12 mouse cellular contexts compared by ENCODE assay signal in genomic region chr4:152100541-152100940, GRCm38 (mm10). TPM values are rescaled to one million over a fixed set of nuclear protein-coding genes. Genes with fewer than 3 reads are reported as not detected.
DNase-seq lines count a peak whose midpoint lies in the region; ATAC-seq and TF ChIP-seq lines count a peak whose summit lies in the region.
"Had no signal": no experiment of that assay in that cellular context is flagged by ENCODE, and none has a peak within 500 bp of the region (broad histone marks: within the 10 kb centered on the region; RNA-seq: fewer than 3 reads in every experiment).

No protein-coding gene starts in this region.

- no peak overlapping the region for H3K4me3 ChIP-seq in heart, adult 2 months
- H3K4me3 ChIP-seq in ES-E14 (ENCODE audit: insufficient read depth in 1 of 2, low read depth in 1 of 2, low read length in 2 of 2, poor library complexity in 1 of 2, severe bottlenecking in 1 of 2): peak overlapping the region in 1 of 2 experiments; percentile 26; a peak in 1 of 4 replicates
- no peak overlapping the region for H3K4me3 ChIP-seq in neural tube, embryonic 15.5 days (replicated peaks)

- peaks cover 11% of the 10 kb centered on the region for H3K4me1 ChIP-seq in heart, adult 2 months (ENCODE audit: control insufficient read depth, insufficient read depth, low read length)
- H3K4me1 ChIP-seq in ES-E14 (ENCODE audit: control insufficient read depth in 2 of 2, insufficient read depth in 2 of 2, low read length in 2 of 2, poor library complexity in 1 of 2): peaks cover 12 to 48% of the 10 kb centered on the region in 2 experiments
- H3K4me1 ChIP-seq in neural tube, embryonic 15.5 days: 0 out of 2 replicates have a peak, but pooled peaks cover 3% of the 10 kb centered on the region

- no peak for TF ChIP-seq POLR2A in heart, adult 2 months (IDR thresholded peaks at IDR 0.05; ENCODE audit: insufficient read depth, low read depth, low read length)

- no peak for TF ChIP-seq CTCF in heart, adult 2 months (IDR thresholded peaks at IDR 0.05)

- no peaks in the 10 kb centered on the region; the same call in none of the 2 replicates for H3K36me3 ChIP-seq in heart, adult 2 months (ENCODE audit: control insufficient read depth, insufficient read depth, low read length)
- H3K36me3 ChIP-seq in ES-E14 (ENCODE audit: control insufficient read depth, insufficient read depth, low read length, poor library complexity, severe bottlenecking): peaks cover 29% of the 10 kb centered on the region
- H3K36me3 ChIP-seq in neural tube, embryonic 15.5 days: peaks cover 22% of the 10 kb centered on the region

- H3K79me2 ChIP-seq in heart, adult 2 months (replicated peaks; ENCODE audit: control insufficient read depth, insufficient read depth, low read length): no peaks in the 10 kb centered on the region; the same call in 1 of the 2 replicates

- in situ Hi-C loops in ES-E14 (cut with MboI; ENCODE audit: low sequenced_read_pairs in 2 of 2, unreplicated experiment in 2 of 2): no loop called here

- peak overlapping the region; percentile 64 for H3K27ac ChIP-seq in heart, adult 2 months
- peak overlapping the region; percentile 40; the same call in 1 of the 2 replicates for H3K27ac ChIP-seq in ES-E14 (ENCODE audit: insufficient read depth, low read depth, low read length, poor library complexity, severe bottlenecking)
- no peak overlapping the region for H3K27ac ChIP-seq in neural tube, embryonic 15.5 days (replicated peaks)

- 29% methylated on average over 11 of the region's 11 CpGs for WGBS in heart, adult 2 months
- 83% methylated on average over 11 of the region's 11 CpGs for WGBS in neural tube, embryonic 15.5 days

- no peak for DNase-seq in heart, adult 2 months
- no peak for DNase-seq in heart, postnatal 36 days
- DNase-seq in left cerebral cortex, adult 11 months (ENCODE audit: low spot score): peak; percentile 72
- no peak for DNase-seq in left cerebral cortex, postnatal 10 days (ENCODE audit: extremely low spot score in 1 of 2, low spot score in 2 of 2)
- DNase-seq in ES-E14 (ENCODE audit: low read depth, low spot score): no peak
- DNase-seq in left cerebral cortex, postnatal 25 days (ENCODE audit: low spot score in 2 of 2): peak; percentile 73 to 95
- DNase-seq in ovary, postnatal 14 days (ENCODE audit: low spot score): no peak

- no peak overlapping the region for H3K4me2 ChIP-seq in neural tube, embryonic 15.5 days

- TF ChIP-seq EP300 in heart, adult 2 months (IDR thresholded peaks at IDR 0.05; ENCODE audit: insufficient read depth, low read depth, low read length): no peak

- H3K9me3 ChIP-seq in ES-E14 (ENCODE audit: control insufficient read depth, insufficient read depth, low read depth, low read length): no peaks in the 10 kb centered on the region
- H3K9me3 ChIP-seq in neural tube, embryonic 15.5 days (replicated peaks): no peaks in the 10 kb centered on the region

- H3K9ac ChIP-seq in heart, adult 2 months (ENCODE audit: low read depth, low read length): no peak overlapping the region
- H3K9ac ChIP-seq in ES-E14 (ENCODE audit: insufficient read depth, low read depth, low read length, poor library complexity, severe bottlenecking): peak overlapping the region; percentile 35; the same call in 1 of the 2 replicates
- no peak overlapping the region for H3K9ac ChIP-seq in neural tube, embryonic 15.5 days (replicated peaks)

- H3K27me3 ChIP-seq in heart, adult 2 months (ENCODE audit: control insufficient read depth, insufficient read depth, low read length): no peaks in the 10 kb centered on the region
- H3K27me3 ChIP-seq in neural tube, embryonic 15.5 days (replicated peaks): no peaks in the 10 kb centered on the region

- intact Hi-C loops in heart, adult 2 months (cut with DNase I): no loop called here
- intact Hi-C loops in heart, postnatal 36 days (cut with DNase I): no loop called here
- intact Hi-C loops in left cerebral cortex, postnatal 10 days (cut with DNase I): no loop called here
- intact Hi-C loops in left cerebral cortex, postnatal 25 days (cut with DNase I): loop anchor here (1.0 kb wide), 1 partner anchor 12 kb away; no protein-coding TSS in a partner anchor

- ATAC-seq in neural tube, embryonic 15.5 days (ENCODE audit: low FRiP score): no peak
- ATAC-seq: forebrain, embryonic 16.5 days had no signal

TF ChIP-seq in ES-E14, 5 proteins besides CTCF, POLR2A, EP300 and RAD21:
- no peak for TF ChIP-seq HCFC1 (IDR thresholded peaks at IDR 0.05; ENCODE audit: borderline replicate concordance, insufficient read depth, low read length)
- TF ChIP-seq MAFK (IDR thresholded peaks at IDR 0.05; ENCODE audit: insufficient read depth, low read depth, low read length): no peak
- no peak for TF ChIP-seq ZC3H11A (IDR thresholded peaks at IDR 0.05; ENCODE audit: borderline replicate concordance, low read depth, low read length)
- TF ChIP-seq CHD2 (IDR thresholded peaks at IDR 0.05; ENCODE audit: low read depth, low read length): no peak
- TF ChIP-seq ZNF384 (IDR thresholded peaks at IDR 0.05; ENCODE audit: low read depth, low read length): no peak

RNA-seq across cellular contexts. Expression of gene Tnfrsf25, which starts 15.2 kb away (rescaled TPM):
- 1 to 10 TPM; 1.4 to 2.4 TPM for total RNA-seq in heart, adult 2 months (2021)
- polyA plus RNA-seq in heart, adult 2 months (2012; rRNA removed): 6.1 and 7.4 TPM in 2 replicates
- 1 to 10 TPM in 1 of 2 experiments, under 1 TPM in 1; 0.81 to 3.2 TPM for total RNA-seq in heart, postnatal 36 days (2021)
- 1 to 10 TPM; 3.9 to 4.7 TPM for total RNA-seq in left cerebral cortex, postnatal 10 days (2021)
- total RNA-seq in ES-E14 (2012; rRNA removed): 3.8 and 5.7 TPM in 2 replicates
- total RNA-seq in left cerebral cortex, postnatal 25 days (2021): 10 to 100 TPM; 13.5 to 18.0 TPM
- 1.2 and 2.4 TPM in 2 replicates for polyA plus RNA-seq in neural tube, embryonic 15.5 days (2015; fragmentation: Nextera tagmentation; extraction: Ambion mirVana)
- total RNA-seq: common myeloid progenitor, adult 5-6 weeks had no signal

RNA-seq across cellular contexts. Expression of gene Plekhg5, which starts 28.2 kb away (rescaled TPM):
- 10 to 100 TPM; 11.5 to 16.7 TPM for total RNA-seq in heart, adult 2 months (2021)
- polyA plus RNA-seq in heart, adult 2 months (2012; rRNA removed): 20.3 and 20.5 TPM in 2 replicates
- 10 to 100 TPM; 14.9 to 21.9 TPM for total RNA-seq in heart, postnatal 36 days (2021)
- total RNA-seq in left cerebral cortex, postnatal 10 days (2021): 10 to 100 TPM; 43.3 to 46.9 TPM
- total RNA-seq in ES-E14 (2012; rRNA removed): 37.3 and 81.4 TPM in 2 replicates
- 10 to 100 TPM; 72.1 to 93.5 TPM for total RNA-seq in left cerebral cortex, postnatal 25 days (2021)
- polyA plus RNA-seq in neural tube, embryonic 15.5 days (2015; fragmentation: Nextera tagmentation; extraction: Ambion mirVana): 13.5 and 13.6 TPM in 2 replicates

RNA-seq across cellular contexts. Expression of gene Espn, which starts 51.6 kb away (rescaled TPM):
- 1 to 10 TPM; 2.4 to 2.5 TPM for total RNA-seq in heart, adult 2 months (2021)
- polyA plus RNA-seq in heart, adult 2 months (2012; rRNA removed): 2.7 and 3.2 TPM in 2 replicates
- total RNA-seq in heart, postnatal 36 days (2021): 1 to 10 TPM; 1.8 to 2.7 TPM
- total RNA-seq in left cerebral cortex, postnatal 10 days (2021): under 1 TPM; 0.32 to 0.41 TPM
- total RNA-seq in ES-E14 (2012; rRNA removed): 5.6 and 6.6 TPM in 2 replicates
- total RNA-seq in left cerebral cortex, postnatal 25 days (2021): 1 to 10 TPM in 1 of 2 experiments, under 1 TPM in 1; 0.73 to 1.2 TPM
- 0.31 and 3.3 TPM in 2 replicates for polyA plus RNA-seq in neural tube, embryonic 15.5 days (2015; fragmentation: Nextera tagmentation; extraction: Ambion mirVana)

RNA-seq across cellular contexts. Expression of gene Hes2, which starts 58.1 kb away (rescaled TPM):
- total RNA-seq in heart, adult 2 months (2021): not detected
- polyA plus RNA-seq in heart, adult 2 months (2012; rRNA removed): not detected in 2 replicates
- total RNA-seq in heart, postnatal 36 days (2021): not detected
- total RNA-seq in left cerebral cortex, postnatal 10 days (2021): not detected
- 0.32 and 0.58 TPM in 2 replicates for total RNA-seq in ES-E14 (2012; rRNA removed)
- not detected for total RNA-seq in left cerebral cortex, postnatal 25 days (2021)
- not detected in 2 replicates for polyA plus RNA-seq in neural tube, embryonic 15.5 days (2015; fragmentation: Nextera tagmentation; extraction: Ambion mirVana)
- total RNA-seq: common myeloid progenitor, adult 5-6 weeks; left cerebral cortex, adult 8-10 months had no signal
- polyA plus RNA-seq: forebrain, embryonic 16.5 days; neural tube, embryonic 14.5 days had no signal

Comparison
In these comparisons a context has a peak if more than half of its experiments do, and no peak if none do; other contexts are left out.
1. DNase-seq: peak in left cerebral cortex, adult 11 months (single experiment) and left cerebral cortex, postnatal 25 days (2 of 2); none in heart, adult 2 months (0 of 2), heart, postnatal 36 days (0 of 2), left cerebral cortex, postnatal 10 days (0 of 2), ES-E14 (single experiment) and ovary, postnatal 14 days (single experiment).